Mouse (Mus musculus): ENCODE data around the gene Itprid2.

- no peak for TF ChIP-seq POLR2A (IDR thresholded peaks at IDR 0.05; ENCODE audit: low read depth, low read length)
- no peak for TF ChIP-seq CTCF (IDR thresholded peaks at IDR 0.05; ENCODE audit: borderline replicate concordance, insufficient read depth, low read length)
These were observed 63.0 kb downstream of the Itprid2 start for GRCm38 (mm10) chr2:79698166-79698565.
